21 mouse cellular contexts compared by ENCODE assay signal in genomic region chr5:113846656-113847055, GRCm38 (mm10). TPM values are rescaled to one million over a fixed set of nuclear protein-coding genes. Genes with fewer than 3 reads are reported as not detected.
DNase-seq lines count a peak whose midpoint lies in the region; ATAC-seq and TF ChIP-seq lines count a peak whose summit lies in the region.
"Had no signal": no experiment of that assay in that cellular context is flagged by ENCODE, and none has a peak within 500 bp of the region (broad histone marks: within the 10 kb centered on the region; RNA-seq: fewer than 3 reads in every experiment).

No protein-coding gene starts in this region.

- H3K9ac ChIP-seq in liver, embryonic 14.5 days (replicated peaks), result peak overlapping the region; percentile 43
- H3K9ac ChIP-seq in lung, postnatal 0 days (replicated peaks; ENCODE audit: low read depth), result no peak overlapping the region
- H3K9ac ChIP-seq: hindbrain, embryonic 12.5 days; kidney, embryonic 15.5 days; limb, embryonic 15.5 days had no signal

- DNase-seq in spleen, adult 12 weeks (ENCODE audit: low spot score), result peak; percentile 55
- DNase-seq in spleen, adult 18-20 months, result no peak
- DNase-seq in liver, embryonic 14.5 days (ENCODE audit: low read depth in 3 of 3, low spot score in 3 of 3), result peak; percentile 78 to 80 (median 79)
- peak; percentile 52 to 69 for DNase-seq in spleen, postnatal 36 days (ENCODE audit: low spot score in 2 of 2)
- no peak for DNase-seq in layer of hippocampus, adult 2 months (ENCODE audit: low spot score in 2 of 2)
- no peak for DNase-seq in lung, postnatal 0 days (ENCODE audit: low spot score)
- DNase-seq in adrenal gland, postnatal 4 days (ENCODE audit: low spot score in 2 of 2), result no peak
- DNase-seq: cerebellum, adult 2 months; cerebellum, postnatal 36 days; gastrocnemius, postnatal 36 days; lung, postnatal 14 days; right cerebral cortex, postnatal 14 days; thymus, postnatal 25 days had no signal

- peaks cover 97% of the 10 kb centered on the region for H3K36me3 ChIP-seq in erythroblast, embryonic 14.5 days (ENCODE audit: control insufficient read depth)
- peaks cover 12% of the 10 kb centered on the region; the same call in 1 of the 2 replicates for H3K36me3 ChIP-seq in liver, embryonic 14.5 days (replicated peaks; ENCODE audit: control insufficient read depth, insufficient read depth, low read depth)
- peaks cover 78% of the 10 kb centered on the region for H3K36me3 ChIP-seq in lung, postnatal 0 days (ENCODE audit: insufficient read depth, low read length)

- peak overlapping the region; percentile 49 for H3K4me2 ChIP-seq in liver, embryonic 14.5 days (ENCODE audit: low read depth)
- H3K4me2 ChIP-seq in lung, postnatal 0 days (replicated peaks; ENCODE audit: low read depth, low read length), result no peak overlapping the region
- H3K4me2 ChIP-seq: hindbrain, embryonic 12.5 days; kidney, embryonic 15.5 days; limb, embryonic 15.5 days had no signal

- TF ChIP-seq CTCF in liver, embryonic 14.5 days (IDR thresholded peaks at IDR 0.05; ENCODE audit: low read depth), result no peak
- no peak for TF ChIP-seq CTCF in layer of hippocampus, adult 2 months (conservative IDR thresholded peaks at IDR 0.05)
- TF ChIP-seq CTCF in lung, postnatal 0 days (IDR thresholded peaks at IDR 0.05), result no peak

- 26% methylated on average over 8 of the region's 8 CpGs for WGBS in liver, embryonic 14.5 days (ENCODE audit: insufficient replicate concordance)
- 92% methylated on average over 8 of the region's 8 CpGs for WGBS in lung, postnatal 0 days

- peak overlapping the region; percentile 68 for H3K27ac ChIP-seq in liver, embryonic 14.5 days
- H3K27ac ChIP-seq in layer of hippocampus, adult 2 months, result no peak overlapping the region
- H3K27ac ChIP-seq in lung, postnatal 0 days (ENCODE audit: low read length), result no peak overlapping the region
- H3K27ac ChIP-seq: hindbrain, embryonic 12.5 days; kidney, embryonic 15.5 days; limb, embryonic 15.5 days had no signal

- H3K27me3 ChIP-seq in erythroblast, embryonic 14.5 days (ENCODE audit: control insufficient read depth), result no peaks in the 10 kb centered on the region
- H3K27me3 ChIP-seq in liver, embryonic 14.5 days (ENCODE audit: control insufficient read depth, insufficient read depth, low read length), result no peaks in the 10 kb centered on the region
- no peaks in the 10 kb centered on the region for H3K27me3 ChIP-seq in lung, postnatal 0 days (replicated peaks; ENCODE audit: insufficient read depth, low read length)
- H3K27me3 ChIP-seq: CH12.LX; hindbrain, embryonic 12.5 days; kidney, embryonic 15.5 days; limb, embryonic 15.5 days; megakaryocyte, embryonic 14.5 days had no signal

- peak; percentile 89 for TF ChIP-seq EP300 in liver, embryonic 14.5 days (IDR thresholded peaks at IDR 0.05; ENCODE audit: low read depth)
- TF ChIP-seq EP300 in lung, postnatal 0 days (IDR thresholded peaks at IDR 0.05), result no peak

- peak overlapping the region; percentile 23 for H3K4me3 ChIP-seq in erythroblast, embryonic 14.5 days (replicated peaks)
- H3K4me3 ChIP-seq in liver, embryonic 14.5 days (ENCODE audit: insufficient read depth in 1 of 2, low read depth in 2 of 2, low read length in 2 of 2), result no peak overlapping the region
- H3K4me3 ChIP-seq in layer of hippocampus, adult 2 months, result no peak overlapping the region
- no peak overlapping the region for H3K4me3 ChIP-seq in lung, postnatal 0 days (ENCODE audit: low read depth, low read length)
- H3K4me3 ChIP-seq: hindbrain, embryonic 12.5 days; kidney, embryonic 15.5 days; limb, embryonic 15.5 days; megakaryocyte, embryonic 14.5 days had no signal

- no peaks in the 10 kb centered on the region for H3K9me3 ChIP-seq in erythroblast, embryonic 14.5 days (ENCODE audit: control insufficient read depth, low read length)
- no peaks in the 10 kb centered on the region for H3K9me3 ChIP-seq in liver, embryonic 14.5 days (ENCODE audit: control insufficient read depth, low read length)
- no peaks in the 10 kb centered on the region for H3K9me3 ChIP-seq in lung, postnatal 0 days (ENCODE audit: low read length)
- H3K9me3 ChIP-seq: hindbrain, embryonic 12.5 days; kidney, embryonic 15.5 days; limb, embryonic 15.5 days; megakaryocyte, embryonic 14.5 days had no signal

- H3K4me1 ChIP-seq in erythroblast, embryonic 14.5 days (ENCODE audit: control insufficient read depth), result peaks cover 57% of the 10 kb centered on the region
- H3K4me1 ChIP-seq in liver, embryonic 14.5 days (replicated peaks; ENCODE audit: control insufficient read depth in 2 of 2, insufficient read depth in 2 of 2, low read length in 1 of 2), result peaks cover 16 to 18% of the 10 kb centered on the region in 2 experiments
- no peaks in the 10 kb centered on the region for H3K4me1 ChIP-seq in lung, postnatal 0 days (ENCODE audit: insufficient read depth, low read depth, low read length)
- H3K4me1 ChIP-seq: kidney, embryonic 15.5 days; limb, embryonic 15.5 days had no signal

- peak; percentile 97 for ATAC-seq in liver, embryonic 14.5 days (ENCODE audit: insufficient read depth)
- no peak for ATAC-seq in lung, postnatal 0 days
- ATAC-seq: forebrain, embryonic 14.5 days; midbrain, embryonic 16.5 days had no signal

RNA-seq across cellular contexts. Expression of gene Selplg, which starts 14.2 kb away (rescaled TPM):
- polyA plus RNA-seq in erythroblast, embryonic 14.5 days (2012), result 1.1 and 1.4 TPM in 2 replicates
- 8.8 and 10.9 TPM in 2 replicates for polyA plus RNA-seq in liver, embryonic 14.5 days (2012; rRNA removed)
- 11.2 and 12.5 TPM in 2 replicates for polyA plus RNA-seq in liver, embryonic 14.5 days (2014; fragmentation: Nextera tagmentation; extraction: Ambion mirVana)
- total RNA-seq in layer of hippocampus, adult 2 months (2021), result 10 to 100 TPM; 28.3 to 28.8 TPM
- polyA plus RNA-seq in lung, postnatal 0 days (2015; fragmentation: Nextera tagmentation; extraction: Ambion mirVana), result 14.6 and 15.1 TPM in 2 replicates
- total RNA-seq in adrenal gland, postnatal 4 days (2021), result 1 to 10 TPM; 3.2 to 4.3 TPM

RNA-seq across cellular contexts. Expression of gene Tmem119, which starts 46.3 kb away (rescaled TPM):
- 0.03 TPM in 2 replicates for polyA plus RNA-seq in erythroblast, embryonic 14.5 days (2012)
- polyA plus RNA-seq in liver, embryonic 14.5 days (2012; rRNA removed), result 0.94 and 1.1 TPM in 2 replicates
- 1.1 and 1.4 TPM in 2 replicates for polyA plus RNA-seq in liver, embryonic 14.5 days (2014; fragmentation: Nextera tagmentation; extraction: Ambion mirVana)
- total RNA-seq in layer of hippocampus, adult 2 months (2021), result 10 to 100 TPM; 22.8 to 24.0 TPM
- 107 and 110 TPM in 2 replicates for polyA plus RNA-seq in lung, postnatal 0 days (2015; fragmentation: Nextera tagmentation; extraction: Ambion mirVana)
- 10 to 100 TPM; 24.5 to 25.2 TPM for total RNA-seq in adrenal gland, postnatal 4 days (2021)

Comparison
In these comparisons a context has a peak if more than half of its experiments do, and no peak if none do; other contexts are left out.
1. DNase-seq: peak in spleen, adult 12 weeks (single experiment), liver, embryonic 14.5 days (3 of 3) and spleen, postnatal 36 days (2 of 2); none in spleen, adult 18-20 months (0 of 2), layer of hippocampus, adult 2 months (0 of 2), lung, postnatal 0 days (single experiment) and adrenal gland, postnatal 4 days (0 of 2).
2. RNA of gene Tmem119, which starts 46.3 kb away (polyA plus RNA-seq): 107 to 110 TPM in lung, postnatal 0 days; 0.94 to 1.4 TPM in liver, embryonic 14.5 days and 0.03 TPM in erythroblast, embryonic 14.5 days; every median in the first group is over 10 times any median in the second.